Mouse (Mus musculus) cerebellum, adult 2 months (tissue): ENCODE results near the gene Apba2.

Experiments used
- CTCF ChIP-seq: fragments of 200-500 bp; IDR thresholded peaks from 2 replicates; pipeline ENCODE4 v1.5.1; 2011; ENCODE audit warnings: low read depth, mild to moderate bottlenecking, control low read depth, low read length, moderate library complexity, borderline replicate concordance; ENCODE audit not compliant: insufficient read depth
- POLR2A ChIP-seq: fragments of 200-500 bp; IDR thresholded peaks from 2 replicates; pipeline ENCODE4 v1.6.1; 2011; ENCODE audit warnings: low read length, control low read depth, borderline replicate concordance; ENCODE audit not compliant: insufficient read depth

- no peak for TF ChIP-seq CTCF
- no peak for TF ChIP-seq POLR2A
These were observed 82.2 kb downstream of the Apba2 start for GRCm38 (mm10) chr7:64583670-64584121.
